Mouse (Mus musculus): ENCODE measurements at regions not wholly inside any gene's neighbourhood (a gene's known extent, or its start where the extent isn't known, plus 50 kb on each side); places are given as distances from the start of the nearest gene placed in this dataset.

- TF ChIP-seq POLR2A (IDR thresholded peaks at IDR 0.05; ENCODE audit: insufficient read length, low read depth) (no peak), SRF (IDR thresholded peaks at IDR 0.05; ENCODE audit: control insufficient read depth, insufficient read length, low read depth) (no peak), TCF3 (IDR thresholded peaks at IDR 0.05; ENCODE audit: insufficient read length, low read depth) (no peak), POLR2AphosphoS2 (IDR thresholded peaks at IDR 0.05; ENCODE audit: insufficient read length, low read depth) (no peak), MYOD1 (IDR thresholded peaks at IDR 0.05; ENCODE audit: control insufficient read depth in 1 of 3, insufficient read length in 2 of 3, low read depth in 2 of 3) (no peak), CEBPB (IDR thresholded peaks at IDR 0.05; ENCODE audit: insufficient read depth, poor library complexity, severe bottlenecking) (no peak)
Measured at GRCm38 (mm10) chr13:116535211-116535610, 225.7 kb upstream of the Isl1 start.

Data from myocyte (in vitro differentiated cells).